Mouse (Mus musculus) cortical plate, adult 2 months (tissue): ENCODE measurements around the gene Senp6.

Experiments
- CTCF ChIP-seq: fragments of 200-500 bp; IDR thresholded peaks from 2 replicates; pipeline ENCODE4 v1.5.1; 2011; ENCODE audit warnings: mild to moderate bottlenecking, control low read depth, low read length; ENCODE audit not compliant: insufficient read depth; ENCODE audit errors: extremely low read depth
- POLR2A ChIP-seq: fragments of 200-500 bp; IDR thresholded peaks from 2 replicates; pipeline ENCODE4 v1.6.1; 2011; ENCODE audit warnings: mild to moderate bottlenecking, low read length, control low read depth; ENCODE audit not compliant: insufficient read depth; ENCODE audit errors: extremely low read depth

DNA sequence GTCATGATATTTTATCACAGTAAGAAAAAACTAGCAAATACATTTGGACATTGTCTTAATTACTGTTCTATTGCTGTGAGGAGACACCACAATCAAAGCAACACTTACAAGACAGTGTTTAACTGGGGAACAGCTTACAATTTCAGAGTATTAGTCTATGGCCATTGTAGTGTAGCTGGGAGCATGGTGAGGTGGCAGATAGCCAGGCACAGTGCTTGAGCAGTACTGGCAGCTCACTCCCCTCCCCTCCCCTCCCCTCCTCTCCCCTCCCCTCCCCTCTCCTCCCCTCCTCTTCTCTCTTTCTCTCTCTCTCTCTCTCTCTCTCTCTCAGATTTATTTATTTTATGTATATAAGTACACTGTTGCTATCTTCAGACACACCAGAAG is 28.7 kb upstream of the Senp6 start:
- TF ChIP-seq CTCF (no peak), POLR2A (no peak)
